Mouse (Mus musculus): ENCODE measurements around the gene Fnbp1.

GRCm38 (mm10) chr2:31172536-31172935, 30.7 kb upstream of the Fnbp1 start:
- TF ChIP-seq TAL1 (IDR thresholded peaks at IDR 0.05; ENCODE audit: low read length), result no peak
- no peak for TF ChIP-seq GATA1 (IDR thresholded peaks at IDR 0.05; ENCODE audit: low read length)

Data from erythroblast, embryonic 14.5 days (primary cell).